Mouse (Mus musculus) kidney, postnatal 0 days (tissue): ENCODE data around the gene Pvalb. TPM values are rescaled to one million over a fixed set of nuclear protein-coding genes. Genes with fewer than 3 reads are reported as not detected.

Experiments used
- ATAC-seq: fragments of 200-750 bp; cut with Nextera tagmentation; replicated peaks from 2 replicates; pipeline ENCODE4 v1.8.0; 2017; ENCODE audit warnings: low read depth, moderate number of reproducible peaks, moderate TSS enrichment, moderate library complexity; ENCODE audit not compliant: low FRiP score
- DNase-seq: peaks from one replicate; pipeline ENCODE4 v3.0.0-alpha.2; 2016; ENCODE audit warnings: low spot score
- H3K27ac ChIP-seq: fragments of 300-500 bp; sonication (generic); 2 replicates; pipeline ENCODE4 v1.5.1; 2014; ENCODE audit warnings: mild to moderate bottlenecking
- H3K27me3 ChIP-seq: fragments of 300-500 bp; sonication (generic); 2 replicates; pipeline ENCODE4 v1.6.1; 2014; ENCODE audit warnings: low read length, mixed read lengths; ENCODE audit not compliant: insufficient read depth
- H3K36me3 ChIP-seq: fragments of 300-500 bp; sonication (generic); 2 replicates; pipeline ENCODE4 v1.6.1; 2014; ENCODE audit warnings: low read length, mixed read lengths; ENCODE audit not compliant: insufficient read depth
- H3K4me1 ChIP-seq: fragments of 300-500 bp; sonication (generic); replicated peaks from 2 replicates; pipeline ENCODE4 v1.6.1; 2014; ENCODE audit warnings: antibody characterized with exemption, low read length, mixed read lengths; ENCODE audit not compliant: insufficient read depth
- H3K4me2 ChIP-seq: fragments of 300-500 bp; sonication (generic); 2 replicates; pipeline ENCODE4 v1.6.1; 2014; ENCODE audit warnings: mild to moderate bottlenecking, low read length, moderate library complexity, mixed read lengths
- H3K4me3 ChIP-seq: fragments of 300-500 bp; sonication (generic); replicated peaks from 2 replicates; pipeline ENCODE4 v1.5.1; 2014; ENCODE audit warnings: low read depth, low read length
- H3K9ac ChIP-seq: fragments of 300-500 bp; sonication (generic); 2 replicates; pipeline ENCODE4 v1.6.1; 2014; ENCODE audit warnings: low read depth, low read length
- H3K9me3 ChIP-seq: fragments of 300-500 bp; sonication (generic); replicated peaks from 2 replicates; pipeline ENCODE4 v1.6.1; 2016; ENCODE audit warnings: low read length, inconsistent platforms, mixed read lengths
- CTCF ChIP-seq: IDR thresholded peaks from 2 replicates; pipeline ENCODE4 v1.5.1; 2016; ENCODE audit warnings: antibody characterized with exemption, low read depth, mild to moderate bottlenecking, moderate library complexity
- WGBS: fragments of 180-500 bp; shearing (Covaris S2); extraction: QIAGEN DNeasy Blood & Tissue Kit; methylation state at CpG from one replicate; pipeline ENCODE4 v1.1.7; 2014; 5-methylcytosine and 5-hydroxymethylcytosine counted together
- polyA plus RNA-seq: library from polyadenylated mRNA; unstranded; fragments of >200 nt; fragmentation: Nextera tagmentation; extraction: Ambion mirVana; gene quantifications from 2 replicates; pipeline ENCODE4 v1.2.1, GENCODE M21; 2015

The Pvalb gene
- polyA plus RNA-seq, result 0.24 and 0.43 TPM in 2 replicates

GRCm38 (mm10) chr15:78206312-78206711, at the start of gene Pvalb:
Pvalb (minus strand) TSS chr15:78206400.
- 82% methylated on average over 7 of the region's 7 CpGs for WGBS
- Histone ChIP-seq H3K9ac (no peak within 1 kb of the TSS), H3K4me1 (no peaks in the 10 kb centered on the region), H3K9me3 (no peaks in the 10 kb centered on the region; the same call in 1 of the 2 replicates), H3K4me2 (no peak within 1 kb of the TSS), H3K4me3 (no peak within 1 kb of the TSS), H3K27ac (no peak within 1 kb of the TSS), H3K27me3 (peaks cover 24% of the 10 kb centered on the region), H3K36me3 (no peaks in the 10 kb centered on the region)
- ATAC-seq (no peak), DNase-seq (no peak)
- TF ChIP-seq CTCF, result no peak

- no peaks in the 10 kb centered on the region for H3K36me3 ChIP-seq
- ATAC-seq (no peak), DNase-seq (peak; percentile 72)
- H3K27ac ChIP-seq, result no peak overlapping the region
- no peaks in the 10 kb centered on the region for H3K9me3 ChIP-seq
- no peak overlapping the region for H3K4me2 ChIP-seq
- no peak overlapping the region for H3K9ac ChIP-seq
- peak; percentile 63 for TF ChIP-seq CTCF
- H3K4me1 ChIP-seq, result no peaks in the 10 kb centered on the region
- H3K4me3 ChIP-seq, result no peak overlapping the region
- WGBS, result 19% methylated on average over 20 of the region's 20 CpGs
- H3K27me3 ChIP-seq, result no peaks in the 10 kb centered on the region
Observed at GRCm38 (mm10) chr15:78254751-78255150, 48.6 kb upstream of the Pvalb start.

GRCm38 (mm10) chr15:78248410-78248809, 42.2 kb upstream of the Pvalb start:
- Histone ChIP-seq H3K27ac (no peak overlapping the region), H3K9ac (no peak overlapping the region), H3K36me3 (no peaks in the 10 kb centered on the region), H3K4me3 (no peak overlapping the region), H3K9me3 (no peaks in the 10 kb centered on the region), H3K4me2 (no peak overlapping the region), H3K27me3 (no peaks in the 10 kb centered on the region), H3K4me1 (no peaks in the 10 kb centered on the region)
- WGBS, result 53% methylated on average over 3 of the region's 3 CpGs
- DNase-seq, result no peak
- TF ChIP-seq CTCF, result no peak
- ATAC-seq, result no peak

- Histone ChIP-seq H3K27ac (no peak overlapping the region), H3K27me3 (no peaks in the 10 kb centered on the region), H3K36me3 (no peaks in the 10 kb centered on the region), H3K4me1 (no peaks in the 10 kb centered on the region), H3K4me3 (no peak overlapping the region), H3K9ac (no peak overlapping the region), H3K4me2 (no peak overlapping the region), H3K9me3 (no peaks in the 10 kb centered on the region)
- ATAC-seq (no peak), DNase-seq (no peak)
- 61% methylated on average over 2 of the region's 2 CpGs for WGBS
- no peak for TF ChIP-seq CTCF
Observed at GRCm38 (mm10) chr15:78247659-78248058, 41.5 kb upstream of the Pvalb start.

- Histone ChIP-seq H3K4me1 (no peaks in the 10 kb centered on the region), H3K27me3 (no peaks in the 10 kb centered on the region), H3K9ac (no peak overlapping the region), H3K27ac (no peak overlapping the region), H3K9me3 (no peaks in the 10 kb centered on the region), H3K4me3 (no peak overlapping the region), H3K4me2 (no peak overlapping the region), H3K36me3 (no peaks in the 10 kb centered on the region)
- DNase-seq, result no peak
- ATAC-seq, result no peak; the same call in 1 of the 2 replicates
- 78% methylated on average over 18 of the region's 18 CpGs for WGBS
- TF ChIP-seq CTCF, result no peak
Observed at GRCm38 (mm10) chr15:78246143-78247116, 40.2 kb upstream of the Pvalb start.

GRCm38 (mm10) chr15:78244695-78245492, 38.7 kb upstream of the Pvalb start, which contains the start of gene Ncf4:
Ncf4 (plus strand) TSS chr15:78244801.
- H3K9ac ChIP-seq, result no peak within 1 kb of the TSS
- H3K27me3 ChIP-seq, result no peaks in the 10 kb centered on the region
- H3K4me3 ChIP-seq, result no peak within 1 kb of the TSS
- no peak within 1 kb of the TSS for H3K4me2 ChIP-seq
- WGBS, result 69% methylated on average over 7 of the region's 7 CpGs
- DNase-seq (no peak), ATAC-seq (no peak)
- H3K27ac ChIP-seq, result no peak within 1 kb of the TSS
- H3K9me3 ChIP-seq, result no peaks in the 10 kb centered on the region
- no peaks in the 10 kb centered on the region for H3K4me1 ChIP-seq
- H3K36me3 ChIP-seq, result no peaks in the 10 kb centered on the region
- no peak for TF ChIP-seq CTCF
